Mouse (Mus musculus) left cerebral cortex, postnatal 25 days (tissue): ENCODE data around the gene Klk8. TPM values are rescaled to one million over a fixed set of nuclear protein-coding genes. Genes with fewer than 3 reads are reported as not detected.

ENCODE experiments used
- total RNA-seq, 2 experiments: library from RNA; stranded (reverse); gene quantifications; 2 replicates each; pipeline ENCODE4 v1.2.3; 2021

Klk8 gene
- total RNA-seq, 2 experiments from 2014 or later = 2.2 to 3.3 TPM

Other genes starting within 250 kb of the Klk8 start
- gene Zfp658, start 235.3 kb upstream of the Klk8 start, total RNA-seq = 1 to 10 TPM; 3.8 to 4.7 TPM
- 10 to 100 TPM; 15.0 to 17.1 TPM for gene Zfp719, start 218.0 kb upstream of the Klk8 start, total RNA-seq
- under 1 TPM in 1 of 2 experiments, not detected in 1; 0.37 TPM for gene Zfp819, start 190.4 kb upstream of the Klk8 start, total RNA-seq
- gene Ceacam18, start 162.9 kb upstream of the Klk8 start, total RNA-seq = not detected
- 1 to 10 TPM; 1.1 to 1.3 TPM for gene Siglece, start 137.4 kb upstream of the Klk8 start, total RNA-seq
- gene Ctu1, start 125.6 kb upstream of the Klk8 start, total RNA-seq = 1 to 10 TPM; 7.5 to 8.7 TPM
- gene Klk14, start 107.2 kb upstream of the Klk8 start, total RNA-seq = not detected
- gene Klk13, start 85.0 kb upstream of the Klk8 start, total RNA-seq = not detected
- not detected for gene Klk12, start 28.7 kb upstream of the Klk8 start, total RNA-seq
- not detected for gene Klk11, start 23.0 kb upstream of the Klk8 start, total RNA-seq
- gene Klk10, start 16.5 kb upstream of the Klk8 start, total RNA-seq = not detected
- gene Klk9, start 5.7 kb upstream of the Klk8 start, total RNA-seq = not detected
- gene Klk7, start 13.7 kb downstream of the Klk8 start, total RNA-seq = not detected
- gene Klk6, start 26.9 kb downstream of the Klk8 start, total RNA-seq = 1 to 10 TPM; 1.0 to 1.4 TPM
- not detected for gene Klk5, start 44.4 kb downstream of the Klk8 start, total RNA-seq
- not detected for gene Klk4, start 83.6 kb downstream of the Klk8 start, total RNA-seq
- gene Klk15, start 136.2 kb downstream of the Klk8 start, total RNA-seq = not detected
- gene Klk1b8, start 153.1 kb downstream of the Klk8 start, total RNA-seq = not detected
- not detected for gene Klk1b1, start 169.2 kb downstream of the Klk8 start, total RNA-seq
- not detected for gene Klk1b9, start 178.5 kb downstream of the Klk8 start, total RNA-seq
- not detected for gene Klk1b11, start 198.3 kb downstream of the Klk8 start, total RNA-seq
- not detected for gene Klk1b26, start 214.6 kb downstream of the Klk8 start, total RNA-seq